Mouse (Mus musculus): ENCODE results near the gene Adgrl4.
A peak's percentile ranks its signal among the peaks of the same experiment; 100 is the strongest.

The Adgrl4 gene

GRCm38 (mm10) chr3:151505606-151506005 is 67.9 kb downstream of the Adgrl4 start:
- DNase-seq (ENCODE audit: low spot score in 2 of 2) = no peak

GRCm38 (mm10) chr3:151511184-151511583 is 73.5 kb downstream of the Adgrl4 start:
- no peak for DNase-seq (ENCODE audit: low spot score in 2 of 2)

GRCm38 (mm10) chr3:151547182-151547581 is 109.5 kb downstream of the Adgrl4 start:
- no peak for DNase-seq (ENCODE audit: low spot score in 2 of 2)

GRCm38 (mm10) chr3:151551002-151551401 is 113.3 kb downstream of the Adgrl4 start:
- peak in 1 of 2 experiments; percentile 5 for DNase-seq (ENCODE audit: low spot score in 2 of 2)

GRCm38 (mm10) chr3:151556635-151557034 is 118.9 kb downstream of the Adgrl4 start:
- no peak for DNase-seq (ENCODE audit: low spot score in 2 of 2)

- DNase-seq (ENCODE audit: low spot score in 2 of 2) = no peak
These were observed 119.4 kb downstream of the Adgrl4 start for GRCm38 (mm10) chr3:151557125-151557524.

- no peak for DNase-seq (ENCODE audit: low spot score in 2 of 2)
These were observed 119.9 kb downstream of the Adgrl4 start for GRCm38 (mm10) chr3:151557607-151558006.

- DNase-seq (ENCODE audit: low spot score in 2 of 2) = no peak
These were observed 120.7 kb downstream of the Adgrl4 start for GRCm38 (mm10) chr3:151558374-151558773.

GRCm38 (mm10) chr3:151565664-151566621 is 128.3 kb downstream of the Adgrl4 start:
- DNase-seq (ENCODE audit: low spot score in 2 of 2) = no peak

- no peak for DNase-seq (ENCODE audit: low spot score in 2 of 2)
These were observed 128.9 kb downstream of the Adgrl4 start for GRCm38 (mm10) chr3:151566629-151567028.

- no peak for DNase-seq (ENCODE audit: low spot score in 2 of 2)
These were observed 129.9 kb downstream of the Adgrl4 start for GRCm38 (mm10) chr3:151567541-151567940.

- DNase-seq (ENCODE audit: low spot score in 2 of 2) = no peak
These were observed 134.4 kb downstream of the Adgrl4 start for GRCm38 (mm10) chr3:151572089-151572488.

- no peak for DNase-seq (ENCODE audit: low spot score in 2 of 2)
These were observed 137.6 kb downstream of the Adgrl4 start for GRCm38 (mm10) chr3:151575292-151575691.

- peak in 1 of 2 experiments; percentile 3 for DNase-seq (ENCODE audit: low spot score in 2 of 2)
These were observed 138.5 kb downstream of the Adgrl4 start for GRCm38 (mm10) chr3:151576155-151576554.

- DNase-seq (ENCODE audit: low spot score in 2 of 2) = no peak
These were observed 154.2 kb downstream of the Adgrl4 start for GRCm38 (mm10) chr3:151591904-151592303.
